Mouse (Mus musculus) left cerebral cortex, postnatal 36 days (tissue): ENCODE measurements around the gene 4933430I17Rik. TPM values are rescaled to one million over a fixed set of nuclear protein-coding genes. Genes with fewer than 3 reads are reported as not detected.
A peak's percentile ranks its signal among the peaks of the same experiment; 100 is the strongest.

Source experiments
- DNase-seq, 2 experiments: peaks; one replicate each; pipeline ENCODE4 v3.0.0; 2021 to 2022; ENCODE audit warnings: low spot score in 2 of 2, mixed read lengths in 1 of 2
- intact Hi-C: fragments of 180-260 bp; cut with DNase I; formaldehyde crosslinking; loops from one replicate; pipeline ENCODE4 v1.15.1; 2025
- total RNA-seq, 2 experiments: library from RNA; stranded (reverse); gene quantifications; 2 replicates each; pipeline ENCODE4 v1.2.3; 2021

Gene 4933430I17Rik
- total RNA-seq, 2 experiments from 2014 or later = 0.29 to 0.47 TPM

DNA sequence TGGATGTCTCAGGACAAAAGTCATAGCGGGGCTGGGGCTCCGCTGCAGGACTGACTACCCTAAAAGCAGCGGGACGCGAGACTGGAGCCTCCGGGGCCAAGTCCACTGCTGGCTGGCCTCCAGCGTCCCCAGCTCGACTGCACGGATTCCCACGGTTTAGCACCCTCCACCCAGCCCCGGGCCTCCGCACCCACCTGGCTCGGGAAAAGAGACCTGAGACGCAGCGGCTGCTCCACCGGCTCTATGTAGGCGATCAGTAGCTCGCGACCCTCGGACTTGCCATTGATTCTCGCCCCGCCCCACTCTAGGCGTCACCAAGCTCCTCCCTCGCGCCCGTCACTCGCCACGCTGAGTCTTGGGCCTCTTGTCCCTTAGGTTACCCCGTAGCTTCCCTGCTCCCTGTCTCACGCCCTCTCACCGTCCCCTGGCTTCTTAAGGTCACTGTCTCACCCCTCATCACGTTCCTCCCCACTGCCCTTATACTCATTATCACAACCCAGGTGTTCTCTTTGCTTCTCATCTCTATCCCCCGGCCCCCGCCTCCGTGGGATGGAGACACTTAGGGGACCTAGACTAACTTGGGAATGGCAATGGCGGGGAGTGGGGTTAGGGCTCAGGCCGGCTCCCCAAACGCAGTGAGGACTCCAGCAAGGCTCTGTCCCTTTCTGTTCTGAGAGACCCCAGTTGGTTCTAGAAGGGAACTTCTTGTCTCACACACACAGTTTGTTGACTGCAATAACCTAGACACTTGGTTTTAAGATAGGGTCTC is 23.0 kb upstream of the 4933430I17Rik start:
- intact Hi-C loops = loop anchor here (2.0 to 5.0 kb wide), 2 partner anchors 31 to 95 kb away; partner anchors contain the start of genes Cdc26, Prpf4 and Wdr31
- peak; percentile 90 to 91 for DNase-seq

DNA sequence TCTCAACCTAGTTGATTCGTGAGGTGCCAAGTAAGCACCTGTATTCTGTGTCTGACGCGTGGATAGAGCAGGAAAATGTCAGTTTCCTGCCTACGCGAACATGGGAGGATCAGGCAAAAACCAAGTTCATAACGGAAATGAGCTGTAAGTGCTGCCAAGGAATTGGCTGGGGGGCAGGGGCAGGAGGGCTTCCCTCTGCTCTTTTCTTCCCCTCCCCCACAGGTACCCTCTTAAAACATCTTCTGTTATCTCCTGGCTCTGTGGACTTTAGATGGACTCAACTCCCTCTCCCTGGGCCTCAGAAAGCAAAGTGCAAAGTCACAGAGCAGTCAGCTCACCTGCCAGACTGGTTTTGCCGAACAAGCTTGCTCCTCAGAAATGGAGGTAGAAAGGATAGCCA is 22.2 kb upstream of the 4933430I17Rik start:
- intact Hi-C loops = loop anchor here (2.0 to 5.0 kb wide), 2 partner anchors 32 to 96 kb away; partner anchors contain the start of genes Cdc26, Prpf4 and Wdr31
- no peak for DNase-seq

DNA sequence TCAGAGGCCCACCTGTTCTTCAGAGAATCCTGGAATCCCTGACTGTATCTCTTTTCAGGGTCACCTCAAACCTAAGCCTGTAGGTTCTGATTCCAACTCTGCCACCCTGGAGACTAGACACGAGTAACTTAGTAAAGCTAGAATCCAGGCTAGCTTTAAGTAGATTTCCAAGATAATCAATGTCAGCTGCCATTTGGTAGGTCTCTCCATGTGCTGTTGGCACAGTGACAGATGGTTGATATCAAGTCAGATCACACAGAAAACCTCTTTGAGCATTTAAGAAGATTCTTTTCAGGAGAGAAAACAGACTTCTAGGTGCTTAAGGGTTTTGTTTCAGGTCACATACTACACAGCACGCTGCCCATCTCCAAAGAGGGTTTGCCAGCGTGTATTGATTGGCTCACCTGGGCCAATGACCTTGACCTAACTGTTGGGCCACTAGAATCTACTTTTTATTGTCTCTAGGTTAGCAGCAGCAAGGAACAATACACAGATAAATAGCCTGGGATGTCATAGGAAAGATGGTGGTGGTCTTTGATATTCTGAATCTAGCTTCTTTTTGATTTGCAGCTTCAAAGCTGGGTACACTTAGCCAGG is 21.7 kb upstream of the 4933430I17Rik start, which contains the start of gene Hdhd3:
Hdhd3 (minus strand) TSS at position 94 of the 597 bp plus-strand sequence.
- intact Hi-C loops = loop anchor here (2.0 to 5.0 kb wide), 2 partner anchors 33 to 96 kb away; partner anchors contain the start of genes Cdc26, Prpf4 and Wdr31
- DNase-seq = no peak

DNA sequence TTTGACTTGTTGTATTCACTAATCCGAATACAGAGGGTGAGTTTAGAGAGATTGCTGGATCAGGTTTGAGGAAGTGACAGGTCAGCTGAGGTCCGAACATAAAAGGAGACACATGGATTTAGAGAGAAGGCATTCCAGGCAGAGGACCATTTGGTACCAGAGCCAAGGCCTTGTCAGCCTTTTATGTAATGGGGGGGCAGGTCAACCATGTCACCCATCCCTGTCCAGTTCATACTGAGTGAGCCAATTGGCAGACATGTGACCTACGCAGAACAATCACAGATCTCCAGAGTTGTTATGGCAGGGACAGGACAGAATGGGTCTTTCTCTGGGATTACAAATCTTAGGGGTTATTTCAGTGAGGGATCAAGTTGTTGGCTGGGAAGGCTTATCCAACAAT is 19.2 kb upstream of the 4933430I17Rik start:
- intact Hi-C loops = no loop called here

DNA sequence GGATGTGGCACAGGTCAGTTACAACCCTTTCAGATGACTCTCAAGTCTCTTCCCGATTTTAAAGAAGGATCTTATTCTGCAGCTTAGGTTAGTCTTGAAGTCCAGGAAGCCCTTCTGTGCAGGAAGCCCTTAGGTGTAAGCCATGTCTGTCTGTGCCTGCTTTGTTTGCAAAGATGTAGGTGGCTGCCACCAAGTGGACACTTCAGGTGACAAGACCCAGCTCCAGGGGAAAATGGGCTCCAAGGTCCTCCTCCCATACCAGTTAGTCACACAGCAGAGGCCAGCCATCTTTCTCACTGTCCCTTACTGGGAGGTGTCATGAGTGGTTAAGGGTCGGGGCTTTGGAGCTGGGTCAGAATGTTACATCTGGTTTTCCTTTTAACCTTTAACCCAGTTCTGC is 18.4 kb upstream of the 4933430I17Rik start:
- intact Hi-C loops = no loop called here
- no peak for DNase-seq

More for the DNA sequence above, 19.2 kb upstream of the 4933430I17Rik start:
- DNase-seq = no peak

DNA sequence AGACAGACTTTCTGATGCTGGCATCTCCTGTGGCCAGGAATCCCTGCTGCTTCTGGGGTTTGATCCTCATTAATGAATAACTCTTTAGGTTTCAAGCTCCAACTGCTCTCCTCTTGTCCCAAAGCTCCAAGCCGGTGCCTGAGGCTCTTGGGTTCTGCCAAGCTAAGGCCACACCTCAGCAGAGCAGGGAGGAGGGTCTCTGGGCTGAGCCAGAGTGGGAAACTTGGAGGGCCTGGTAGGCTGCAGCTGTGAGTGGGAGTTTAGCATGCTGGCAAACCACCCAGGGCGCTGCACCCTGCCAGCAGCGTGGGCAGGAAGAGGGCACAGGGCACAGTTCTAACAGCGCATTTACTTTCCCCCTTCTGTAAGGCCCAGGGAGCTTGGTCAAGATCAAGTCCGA is 16.3 kb upstream of the 4933430I17Rik start:
- intact Hi-C loops = no loop called here
- DNase-seq = no peak

DNA sequence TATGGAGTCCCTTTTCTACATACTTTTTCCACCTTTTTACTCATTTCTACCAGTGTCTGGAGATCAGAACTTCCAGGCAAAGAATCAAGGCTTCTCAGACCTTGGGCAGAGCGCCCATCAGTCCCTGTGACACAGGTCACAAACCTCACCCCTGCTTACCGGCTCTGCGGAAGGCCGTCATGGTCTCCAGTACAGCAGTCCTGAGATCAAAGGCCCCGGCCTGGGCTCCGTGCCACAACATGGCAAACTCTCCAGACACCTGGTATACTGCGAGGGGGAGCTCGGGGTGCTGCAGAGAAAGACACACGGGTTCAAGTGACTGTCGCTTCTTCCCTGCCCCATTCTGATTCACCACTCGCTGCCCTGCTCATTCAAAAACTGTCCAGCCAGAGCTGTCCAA is 15.2 kb upstream of the 4933430I17Rik start:
- no peak for DNase-seq
- intact Hi-C loops = no loop called here

DNA sequence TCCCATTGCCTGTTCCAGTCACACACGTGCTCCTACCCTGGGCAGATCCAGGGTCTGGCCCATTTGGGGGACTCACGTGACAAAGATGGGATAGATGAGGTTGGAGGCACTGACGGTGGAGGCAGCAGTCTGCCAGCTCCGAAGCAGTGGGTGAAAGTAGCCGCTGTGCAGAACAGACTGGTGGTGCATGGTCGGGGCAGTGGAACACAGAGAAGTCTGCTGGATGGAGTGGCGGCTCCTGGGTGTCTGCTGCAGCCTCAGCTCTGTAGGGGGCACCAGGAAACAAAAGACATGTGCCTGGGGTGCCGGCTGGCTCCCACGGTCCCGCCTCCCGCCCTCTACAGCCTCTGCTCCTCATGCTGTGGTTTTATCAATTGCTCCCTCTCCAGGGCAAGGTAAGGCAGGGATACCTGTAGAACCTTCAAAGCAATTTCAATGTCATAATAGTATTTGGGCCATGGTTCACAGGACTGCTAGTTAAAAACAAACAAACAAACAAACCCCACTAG is 11.1 kb upstream of the 4933430I17Rik start:
- no peak for DNase-seq
- intact Hi-C loops = no loop called here

DNA sequence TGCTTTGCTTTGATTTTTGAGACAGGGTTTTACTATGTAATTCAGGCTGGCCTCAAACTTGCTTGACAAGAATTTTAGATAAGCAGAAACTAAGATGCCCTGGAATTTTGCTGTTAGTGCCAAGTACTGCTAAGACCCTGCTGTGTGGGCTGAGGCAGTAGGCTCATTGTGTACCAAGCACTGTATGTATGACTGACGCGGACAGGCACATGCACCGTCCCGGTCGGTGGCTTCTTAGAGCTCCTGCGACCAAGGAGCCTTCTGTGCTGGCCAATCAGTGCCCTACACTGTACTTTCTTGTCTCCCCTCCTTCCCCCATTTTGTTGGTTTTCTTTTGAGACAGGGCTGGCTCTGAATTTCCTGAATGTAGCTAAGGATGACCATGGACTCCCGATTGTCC is 10.2 kb upstream of the 4933430I17Rik start:
- intact Hi-C loops = loop anchor here (5.0 kb wide), 1 partner anchor 58 kb away; no protein-coding TSS in a partner anchor
- no peak for DNase-seq

DNA sequence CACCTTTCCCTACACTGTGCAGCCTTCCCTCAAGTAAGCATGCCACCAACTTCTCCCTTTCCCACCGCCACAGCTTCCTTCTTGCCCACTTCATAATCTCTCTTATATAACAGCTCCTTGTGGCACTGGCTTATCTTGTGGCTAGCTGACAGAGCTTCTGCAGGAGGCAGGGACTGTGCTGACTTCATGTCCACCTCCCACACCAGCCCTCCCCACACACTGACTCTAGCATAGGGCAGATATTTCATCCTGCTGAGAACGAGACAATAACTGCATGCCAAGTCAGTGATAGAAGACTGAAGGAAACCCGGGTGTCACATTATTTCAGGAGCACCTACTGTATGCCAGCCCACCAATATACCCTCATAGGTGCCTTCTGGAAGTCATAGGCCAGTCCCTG is 9.7 kb upstream of the 4933430I17Rik start:
- DNase-seq = no peak
- intact Hi-C loops = loop anchor here (5.0 kb wide), 1 partner anchor 58 kb away; no protein-coding TSS in a partner anchor

DNA sequence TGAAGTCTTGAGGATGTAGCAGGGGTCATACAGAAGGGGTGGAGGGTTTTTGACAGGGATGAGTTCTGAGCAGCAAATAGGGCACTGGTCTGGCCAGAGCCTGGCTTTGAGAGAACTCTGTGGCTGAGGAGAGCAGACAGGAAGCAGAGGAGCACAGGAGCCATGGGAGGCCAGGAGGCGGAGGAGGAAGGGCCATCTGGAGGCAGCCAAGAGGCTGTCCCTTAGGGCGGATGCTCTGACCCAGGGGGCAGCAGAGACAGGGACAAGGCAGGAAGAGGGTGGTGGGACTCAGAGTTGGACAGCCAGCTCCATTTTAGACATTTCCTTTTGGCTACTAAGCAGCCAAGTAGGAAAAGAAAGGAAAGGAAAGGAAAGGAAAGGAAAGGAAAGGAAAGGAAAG is 9.1 kb upstream of the 4933430I17Rik start:
- DNase-seq = no peak
- intact Hi-C loops = loop anchor here (5.0 kb wide), 1 partner anchor 59 kb away; no protein-coding TSS in a partner anchor

DNA sequence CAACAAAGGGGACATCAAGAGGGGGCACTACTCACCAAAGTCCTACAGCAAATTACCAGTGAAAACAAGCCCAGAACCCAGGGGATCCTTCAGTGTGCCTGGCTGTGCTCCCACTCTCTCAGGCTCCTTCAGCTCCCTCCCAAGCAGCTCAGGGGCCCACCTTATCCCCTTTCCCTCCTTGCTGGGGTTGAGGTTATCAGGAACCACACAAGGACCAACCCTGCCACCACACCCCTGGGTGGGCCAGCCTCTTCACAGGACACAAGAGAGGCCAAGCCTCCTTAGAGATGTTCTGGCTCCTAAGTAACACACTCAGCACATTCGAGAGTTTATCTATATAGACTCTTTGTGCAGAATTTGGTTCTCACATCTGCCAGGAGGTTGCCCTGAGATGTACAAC is 8.6 kb upstream of the 4933430I17Rik start:
- no peak for DNase-seq
- intact Hi-C loops = loop anchor here (5.0 kb wide), 1 partner anchor 59 kb away; no protein-coding TSS in a partner anchor

DNA sequence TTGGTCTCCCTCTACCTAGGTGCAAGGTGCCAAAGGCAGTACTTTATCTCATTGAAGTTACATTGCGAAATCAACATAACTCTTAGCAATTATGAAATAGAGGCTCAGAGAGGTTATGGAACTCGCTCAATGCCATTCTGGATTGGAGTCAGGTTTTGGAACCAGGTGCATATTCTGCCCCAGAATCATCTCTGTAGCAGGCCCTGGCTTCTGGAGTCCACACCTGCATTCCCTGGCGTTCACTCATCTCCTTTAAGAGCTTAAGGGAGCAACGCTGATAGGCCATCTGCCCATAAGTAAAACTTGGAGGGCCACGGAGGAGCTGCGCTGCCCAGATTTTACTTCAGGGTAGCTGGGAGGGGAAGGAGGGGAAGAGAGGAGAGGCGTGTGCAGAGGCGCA is 8.1 kb upstream of the 4933430I17Rik start:
- intact Hi-C loops = loop anchor here (5.0 kb wide), 1 partner anchor 60 kb away; no protein-coding TSS in a partner anchor
- DNase-seq = no peak

DNA sequence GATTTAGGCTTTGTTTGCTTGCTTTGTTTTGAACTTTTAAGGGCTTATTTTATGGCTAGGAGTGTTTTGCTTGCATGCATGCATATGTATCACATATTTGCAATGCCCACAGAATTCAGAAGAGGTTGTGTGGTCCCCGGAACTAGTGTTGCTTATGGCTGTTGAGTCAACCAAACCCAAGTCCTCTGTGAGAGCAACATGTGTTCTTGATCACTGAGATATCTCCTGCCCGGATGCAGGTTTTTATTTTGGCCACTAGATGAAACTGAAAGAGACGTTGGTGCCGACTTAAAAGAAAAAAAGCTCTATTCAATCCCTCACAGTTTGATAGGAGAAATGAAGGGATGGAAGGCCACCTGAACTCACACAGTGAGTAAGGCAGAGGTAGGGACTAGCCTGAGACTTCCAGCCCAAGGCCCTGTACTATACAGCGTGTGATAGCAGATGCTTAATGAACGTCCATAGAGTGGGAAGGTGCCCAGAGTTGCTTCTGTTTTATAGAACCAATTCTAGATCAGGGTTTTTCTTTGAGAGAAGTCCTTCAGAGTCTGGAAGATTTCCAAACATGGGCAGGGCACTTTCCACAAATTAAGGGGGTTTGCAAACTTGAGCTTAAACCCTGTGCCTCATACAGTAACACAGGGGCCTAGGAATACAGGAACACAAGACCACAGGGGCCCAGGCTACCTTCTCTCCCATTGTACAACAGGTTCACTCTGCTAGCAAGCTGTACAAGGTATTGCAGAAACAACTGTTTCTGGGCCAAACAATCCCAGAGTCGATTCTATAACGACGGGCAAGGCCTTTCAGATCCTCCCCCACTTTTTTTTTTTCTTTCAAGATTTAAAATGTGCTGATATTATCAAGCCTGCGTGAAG is 7.4 kb upstream of the 4933430I17Rik start:
- no peak for DNase-seq
- intact Hi-C loops = loop anchor here (5.0 kb wide), 1 partner anchor 60 kb away; no protein-coding TSS in a partner anchor

DNA sequence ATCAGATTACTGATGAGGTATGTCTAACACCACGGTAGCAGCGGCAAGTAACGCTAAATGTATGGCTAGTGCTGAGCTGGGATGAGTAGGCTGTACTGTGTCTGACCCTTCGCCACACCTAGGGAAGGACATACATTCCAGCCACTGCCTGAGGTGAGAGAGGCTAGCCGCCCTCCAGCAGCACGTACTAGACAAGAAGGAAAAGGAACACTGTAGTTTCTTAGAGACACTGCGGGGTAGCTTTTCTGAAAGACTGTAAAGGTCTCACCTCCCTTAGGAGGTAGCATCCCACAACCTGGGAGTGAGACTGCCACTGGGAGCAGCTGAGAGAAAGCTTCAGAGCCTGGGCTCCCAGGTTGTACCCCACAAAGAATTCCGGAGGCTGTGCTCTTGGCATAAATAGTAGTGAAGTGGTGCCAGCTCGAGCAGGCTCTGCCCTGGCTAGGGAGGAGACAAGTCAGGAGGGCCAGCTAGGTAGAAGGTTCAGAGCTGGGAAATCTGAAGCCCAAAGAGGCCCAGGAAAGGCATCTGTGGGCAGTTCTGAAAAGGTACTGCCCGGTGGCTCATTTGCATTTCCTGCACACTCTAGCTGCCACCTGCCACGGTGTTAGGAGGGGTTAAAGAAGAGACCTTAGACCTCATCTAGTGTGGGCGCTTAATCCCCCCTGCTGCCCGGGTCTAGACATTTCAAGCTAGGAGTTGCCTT is 6.6 kb upstream of the 4933430I17Rik start:
- DNase-seq = no peak
- intact Hi-C loops = loop anchor here (5.0 kb wide), 1 partner anchor 61 kb away; no protein-coding TSS in a partner anchor

DNA sequence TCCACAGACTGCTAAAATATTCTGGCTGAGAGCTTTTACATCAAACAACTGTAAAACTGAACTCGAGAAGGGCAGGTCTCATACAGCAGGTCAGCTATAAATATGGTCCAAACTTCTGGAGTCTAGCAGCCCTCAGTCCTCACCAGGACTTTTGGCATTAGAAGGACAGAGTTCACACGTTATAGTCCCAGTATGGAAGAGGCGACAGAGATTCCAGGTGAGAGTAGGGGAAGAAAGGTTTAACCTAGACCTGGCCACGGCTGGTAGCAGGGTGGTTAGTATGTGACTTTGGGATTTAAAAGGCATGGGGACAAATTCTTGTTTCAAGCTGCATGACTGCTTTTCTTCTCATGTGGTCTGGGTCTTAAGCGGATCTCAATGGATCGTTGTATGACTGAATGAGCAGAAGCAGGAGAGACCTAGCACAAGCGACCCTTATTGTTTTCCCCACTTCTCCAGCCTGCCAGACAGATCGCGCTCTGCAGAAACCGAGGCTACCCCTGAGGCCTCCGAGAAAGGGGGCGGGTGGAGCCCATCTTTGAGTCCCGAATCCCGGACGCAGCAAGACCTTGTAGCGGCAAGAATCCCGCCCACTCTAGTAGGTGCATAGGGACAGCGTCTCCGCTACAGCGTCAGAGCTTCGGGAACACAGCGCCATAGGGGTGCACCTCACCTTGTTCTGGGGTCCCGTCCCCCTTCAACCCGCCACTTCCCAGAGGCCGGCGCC is 5.9 kb upstream of the 4933430I17Rik start:
- DNase-seq = no peak
- intact Hi-C loops = loop anchor here (5.0 kb wide), 1 partner anchor 62 kb away; no protein-coding TSS in a partner anchor

DNA sequence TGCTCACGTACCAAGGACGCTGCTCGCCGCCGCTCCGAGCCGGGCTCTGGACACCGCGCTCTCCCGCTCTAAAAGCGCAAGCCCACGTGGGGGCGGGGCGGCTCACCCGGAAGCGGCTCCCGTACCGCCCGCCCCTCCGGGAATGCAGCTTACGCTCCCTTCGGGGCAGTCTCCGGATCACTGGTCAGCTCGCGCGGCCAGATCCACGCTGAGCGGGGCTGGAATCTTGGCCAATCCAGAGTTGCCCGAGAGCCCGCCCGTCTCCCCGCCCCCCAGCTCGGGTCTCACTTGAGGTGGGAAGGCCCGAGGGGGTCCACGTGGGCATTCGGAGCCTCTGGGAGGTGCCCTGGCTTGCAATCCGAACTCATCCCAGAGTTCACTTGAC is 5.3 kb upstream of the 4933430I17Rik start, which contains the start of gene Alad:
Alad (minus strand) TSS at position 70 of the 385 bp plus-strand sequence.
- peak; percentile 83 to 86 for DNase-seq
- intact Hi-C loops = loop anchor here (5.0 kb wide), 1 partner anchor 63 kb away; no protein-coding TSS in a partner anchor

DNA sequence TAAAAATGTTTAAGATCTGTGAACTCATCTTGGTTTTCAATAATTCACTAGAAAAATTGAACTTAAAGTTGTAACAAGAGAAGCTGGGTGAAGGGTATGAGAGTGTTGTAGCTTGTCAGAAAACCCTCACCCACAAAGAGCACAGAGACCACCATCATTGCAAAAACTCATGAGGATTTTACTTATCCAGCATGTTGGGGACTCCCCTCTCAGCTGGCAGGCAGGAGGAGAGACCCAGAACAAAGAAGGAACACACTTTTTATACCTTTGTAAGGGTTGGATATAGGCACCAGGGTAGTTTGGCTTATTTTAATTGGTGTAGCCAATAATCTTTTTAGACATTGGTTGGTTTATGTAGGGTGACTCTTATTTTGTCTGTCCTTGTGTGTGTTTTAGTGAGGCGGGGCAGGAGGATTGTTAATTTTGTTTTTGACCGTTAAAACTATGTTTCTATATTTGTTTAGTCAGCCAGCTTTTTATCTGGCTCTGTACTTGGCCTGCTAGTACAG is 4.2 kb upstream of the 4933430I17Rik start:
- DNase-seq = no peak
- intact Hi-C loops = no loop called here
